Mouse (Mus musculus) MEL (cell line): ENCODE results near the gene Lingo1.

Experiments
- GABPA ChIP-seq: IDR thresholded peaks from 2 replicates; pipeline ENCODE4 v1.6.1; 2012; ENCODE audit warnings: low read depth, mild to moderate bottlenecking, inconsistent platforms, low read length, improper control_type of control experiment, moderate library complexity
- HCFC1 ChIP-seq: IDR thresholded peaks from 2 replicates; pipeline ENCODE4 v1.6.1; 2012; ENCODE audit warnings: low read depth, mild to moderate bottlenecking, inconsistent platforms, low read length, improper control_type of control experiment, moderate library complexity
- MXI1 ChIP-seq: IDR thresholded peaks from 2 replicates; pipeline ENCODE4 v1.6.1; 2011; ENCODE audit warnings: mild to moderate bottlenecking, low read depth, low read length, improper control_type of control experiment

GRCm38 (mm10) chr9:56635498-56636121 lies 160.7 kb downstream of the Lingo1 start:
- TF ChIP-seq GABPA (no peak), MXI1 (no peak), HCFC1 (no peak)
